Mouse (Mus musculus) lung, postnatal 0 days (tissue): ENCODE measurements around the gene Noxred1. TPM values are rescaled to one million over a fixed set of nuclear protein-coding genes. Genes with fewer than 3 reads are reported as not detected.

Experiments used
- ATAC-seq: fragments of 200-750 bp; cut with Nextera tagmentation; 2 replicates; pipeline ENCODE4 v1.8.0; 2017; ENCODE audit warnings: moderate library complexity
- DNase-seq: peaks from one replicate; pipeline ENCODE4 v3.0.0-alpha.2; 2016; ENCODE audit warnings: low spot score
- H3K27ac ChIP-seq: fragments of 300-500 bp; sonication (generic); 2 replicates; pipeline ENCODE4 v1.5.1; 2014; ENCODE audit warnings: antibody characterized with exemption, mild to moderate bottlenecking, low read length, mixed read lengths
- H3K27me3 ChIP-seq: fragments of 300-500 bp; sonication (generic); replicated peaks from 2 replicates; pipeline ENCODE4 v1.6.1; 2014; ENCODE audit warnings: low read length, mixed read lengths; ENCODE audit not compliant: insufficient read depth
- H3K36me3 ChIP-seq: fragments of 300-500 bp; sonication (generic); 2 replicates; pipeline ENCODE4 v1.6.1; 2014; ENCODE audit warnings: low read length, mixed read lengths; ENCODE audit not compliant: insufficient read depth
- H3K4me1 ChIP-seq: fragments of 300-500 bp; sonication (generic); 2 replicates; pipeline ENCODE4 v1.6.1; 2014; ENCODE audit warnings: antibody characterized with exemption, low read depth, low read length, mixed read lengths; ENCODE audit not compliant: insufficient read depth
- H3K4me2 ChIP-seq: fragments of 300-500 bp; sonication (generic); replicated peaks from 2 replicates; pipeline ENCODE4 v1.6.1; 2014; ENCODE audit warnings: low read depth, mild to moderate bottlenecking, low read length, moderate library complexity, mixed read lengths
- H3K4me3 ChIP-seq: fragments of 300-500 bp; sonication (generic); 2 replicates; pipeline ENCODE4 v1.5.1; 2014; ENCODE audit warnings: low read depth, low read length
- H3K9ac ChIP-seq: fragments of 300-500 bp; sonication (generic); replicated peaks from 2 replicates; pipeline ENCODE4 v1.6.1; 2014; ENCODE audit warnings: low read depth, mild to moderate bottlenecking
- H3K9me3 ChIP-seq: fragments of 300-500 bp; sonication (generic); 2 replicates; pipeline ENCODE4 v1.6.1; 2016; ENCODE audit warnings: low read length, mixed read lengths
- CTCF ChIP-seq: IDR thresholded peaks from 2 replicates; pipeline ENCODE4 v1.5.1; 2016; ENCODE audit warnings: antibody characterized with exemption, mild to moderate bottlenecking
- EP300 ChIP-seq: IDR thresholded peaks from 2 replicates; pipeline ENCODE4 v1.6.1; 2016; ENCODE audit warnings: antibody characterized with exemption, mild to moderate bottlenecking, control low read depth
- WGBS: fragments of 180-500 bp; shearing (Covaris S2); extraction: QIAGEN DNeasy Blood & Tissue Kit; methylation state at CpG from one replicate; pipeline ENCODE4 v1.1.7; 2014; 5-methylcytosine and 5-hydroxymethylcytosine counted together
- microRNA-seq: library from miRNA; unstranded; fragments of <30 nt; microRNA quantifications from one replicate; pipeline ENCODE4, GENCODE M21; 2016
- polyA plus RNA-seq: library from polyadenylated mRNA; unstranded; fragments of >200 nt; fragmentation: Nextera tagmentation; extraction: Ambion mirVana; gene quantifications from 2 replicates; pipeline ENCODE4 v1.2.1, GENCODE M21; 2015

Gene Noxred1
- polyA plus RNA-seq, 1 experiment from 2014 or later = 0.18 TPM

- Histone ChIP-seq H3K36me3 (no peaks in the 10 kb centered on the region), H3K4me3 (no peak overlapping the region), H3K9ac (no peak overlapping the region; the same call in 1 of the 2 replicates), H3K9me3 (no peaks in the 10 kb centered on the region), H3K4me2 (peak overlapping the region; percentile 92), H3K27ac (no peak overlapping the region), H3K27me3 (no peaks in the 10 kb centered on the region), H3K4me1 (0 out of 2 replicates have a peak, but pooled peaks cover 4% of the 10 kb centered on the region)
- DNase-seq (no peak), ATAC-seq (no peak)
- no peak for TF ChIP-seq CTCF
- no peak for TF ChIP-seq EP300
- 58% methylated on average over 6 of the region's 6 CpGs for WGBS
These were observed 39.7 kb downstream of the Noxred1 start for GRCm38 (mm10) chr12:87198792-87199191.

GRCm38 (mm10) chr12:87196310-87196709, 42.2 kb downstream of the Noxred1 start:
- no peak overlapping the region for H3K4me2 ChIP-seq
- H3K4me3 ChIP-seq = no peak overlapping the region
- H3K36me3 ChIP-seq = no peaks in the 10 kb centered on the region
- no peak overlapping the region for H3K9ac ChIP-seq
- no peak for ATAC-seq
- H3K27me3 ChIP-seq = no peaks in the 10 kb centered on the region
- no peak for DNase-seq
- 0 out of 2 replicates have a peak, but pooled peaks cover 4% of the 10 kb centered on the region for H3K4me1 ChIP-seq
- no peak overlapping the region for H3K27ac ChIP-seq
- TF ChIP-seq EP300 = no peak
- TF ChIP-seq CTCF = no peak
- H3K9me3 ChIP-seq = no peaks in the 10 kb centered on the region

GRCm38 (mm10) chr12:87195069-87195468, 43.5 kb downstream of the Noxred1 start:
- no peak for DNase-seq
- no peak overlapping the region for H3K27ac ChIP-seq
- H3K36me3 ChIP-seq = no peaks in the 10 kb centered on the region
- no peaks in the 10 kb centered on the region for H3K27me3 ChIP-seq
- no peak overlapping the region for H3K4me2 ChIP-seq
- ATAC-seq = no peak
- H3K9me3 ChIP-seq = no peaks in the 10 kb centered on the region
- no peak overlapping the region for H3K9ac ChIP-seq
- TF ChIP-seq CTCF (no peak), EP300 (no peak)
- 31% methylated on average over 1 of the region's 1 CpGs for WGBS
- 0 out of 2 replicates have a peak, but pooled peaks cover 4% of the 10 kb centered on the region for H3K4me1 ChIP-seq
- H3K4me3 ChIP-seq = no peak overlapping the region

GRCm38 (mm10) chr12:87193008-87193407, 45.5 kb downstream of the Noxred1 start:
- no peak for TF ChIP-seq EP300
- TF ChIP-seq CTCF = no peak
- ATAC-seq = no peak
- H3K27me3 ChIP-seq = no peaks in the 10 kb centered on the region
- H3K4me1 ChIP-seq = no peaks in the 10 kb centered on the region
- H3K36me3 ChIP-seq = no peaks in the 10 kb centered on the region
- no peaks in the 10 kb centered on the region for H3K9me3 ChIP-seq
- no peak overlapping the region for H3K4me3 ChIP-seq
- no peak overlapping the region for H3K27ac ChIP-seq
- no peak overlapping the region for H3K4me2 ChIP-seq
- H3K9ac ChIP-seq = no peak overlapping the region
- no peak for DNase-seq
- 87% methylated on average over 3 of the region's 3 CpGs for WGBS

GRCm38 (mm10) chr12:87177631-87178030, 60.9 kb downstream of the Noxred1 start:
- DNase-seq = no peak
- Histone ChIP-seq H3K4me3 (no peak overlapping the region), H3K36me3 (no peaks in the 10 kb centered on the region), H3K27ac (no peak overlapping the region), H3K9ac (no peak overlapping the region), H3K9me3 (no peaks in the 10 kb centered on the region), H3K4me1 (no peaks in the 10 kb centered on the region), H3K27me3 (no peaks in the 10 kb centered on the region), H3K4me2 (no peak overlapping the region)
- no peak for ATAC-seq
- WGBS = 95% methylated on average over 4 of the region's 4 CpGs
- TF ChIP-seq CTCF = no peak
- TF ChIP-seq EP300 = no peak

- ATAC-seq (no peak), DNase-seq (no peak)
- no peaks in the 10 kb centered on the region for H3K27me3 ChIP-seq
- H3K4me1 ChIP-seq = no peaks in the 10 kb centered on the region
- no peak for TF ChIP-seq CTCF
- no peak for TF ChIP-seq EP300
- no peaks in the 10 kb centered on the region for H3K9me3 ChIP-seq
- no peak overlapping the region for H3K9ac ChIP-seq
- no peak overlapping the region for H3K4me2 ChIP-seq
- H3K4me3 ChIP-seq = no peak overlapping the region
- H3K27ac ChIP-seq = no peak overlapping the region
- no peaks in the 10 kb centered on the region for H3K36me3 ChIP-seq
- 75% methylated on average over 4 of the region's 4 CpGs for WGBS
These were observed 63.2 kb downstream of the Noxred1 start for GRCm38 (mm10) chr12:87175194-87175946.

Small RNA genes lying within 50 kb of the gene (microRNA-seq; reads per million reads assigned to microRNA genes)
- gene Gm47293 = not detected

Other genes starting within 250 kb of the Noxred1 start
- 0.04 TPM in 1 of 2 replicates, not detected in the other for gene Zdhhc22, start 248.3 kb downstream of the Noxred1 start, polyA plus RNA-seq
- 0.11 and 0.12 TPM in 2 replicates for gene Tmem63c, start 217.4 kb downstream of the Noxred1 start, polyA plus RNA-seq
- gene Ngb, start 136.2 kb downstream of the Noxred1 start, polyA plus RNA-seq = 3.0 and 3.9 TPM in 2 replicates
- 48.3 and 51.7 TPM in 2 replicates for gene Gstz1, start 91.6 kb downstream of the Noxred1 start, polyA plus RNA-seq
- gene Pomt2, start 90.8 kb downstream of the Noxred1 start, polyA plus RNA-seq = 9.5 and 10.5 TPM in 2 replicates
- gene Samd15, start 39.0 kb downstream of the Noxred1 start, polyA plus RNA-seq = 1.3 and 1.4 TPM in 2 replicates
- 1.4 TPM in 2 replicates for gene Tmed8, start 38.3 kb downstream of the Noxred1 start, polyA plus RNA-seq
- 24.1 and 25.7 TPM in 2 replicates for gene Vipas39, start 27.5 kb upstream of the Noxred1 start, polyA plus RNA-seq
- gene Ahsa1, start 27.7 kb upstream of the Noxred1 start, polyA plus RNA-seq = 101 and 116 TPM in 2 replicates
- gene Ism2, start 61.0 kb upstream of the Noxred1 start, polyA plus RNA-seq = 0.75 and 2.2 TPM in 2 replicates
- 194 and 216 TPM in 2 replicates for gene Sptlc2, start 149.6 kb upstream of the Noxred1 start, polyA plus RNA-seq
- gene Slirp, start 205.2 kb upstream of the Noxred1 start, polyA plus RNA-seq = 158 and 175 TPM in 2 replicates
- gene Alkbh1, start 205.3 kb upstream of the Noxred1 start, polyA plus RNA-seq = 15.2 and 20.1 TPM in 2 replicates
- gene Snw1, start 233.5 kb upstream of the Noxred1 start, polyA plus RNA-seq = 93.9 and 103 TPM in 2 replicates